Mouse (Mus musculus): ENCODE data around the gene Pid1. TPM values are rescaled to one million over a fixed set of nuclear protein-coding genes. Genes with fewer than 3 reads are reported as not detected.
"Not testable (repeated sequence)": the region's sequence is repeated elsewhere in the genome, so short reads cannot be mapped to it uniquely, and the experiment has no call there.

Pid1 gene
- polyA plus RNA-seq, 1 experiment: 28.9 TPM

- 72% methylated on average over 7 of the region's 7 CpGs for WGBS
- no peak for DNase-seq
- no peak overlapping the region for H3K4me3 ChIP-seq (replicated peaks; ENCODE audit: extremely low read depth, low read depth, low read length)
- no peak for TF ChIP-seq POLR2A (IDR thresholded peaks at IDR 0.05; ENCODE audit: borderline replicate concordance, extremely low read depth, low read depth, low read length)
- no peak for TF ChIP-seq CTCF (IDR thresholded peaks at IDR 0.05; ENCODE audit: insufficient read depth, low read length)
- no peaks in the 10 kb centered on the region; the same call in 1 of the 2 replicates for H3K4me1 ChIP-seq (ENCODE audit: control insufficient read depth, insufficient read depth, low read length)
Measured at GRCm38 (mm10) chr1:84362709-84363617, 1.0 kb downstream of the Pid1 start.

- TF ChIP-seq POLR2A (IDR thresholded peaks at IDR 0.05; ENCODE audit: borderline replicate concordance, extremely low read depth, low read depth, low read length): no peak
- TF ChIP-seq CTCF (IDR thresholded peaks at IDR 0.05; ENCODE audit: insufficient read depth, low read length): no peak
- no peaks in the 10 kb centered on the region; the same call in 1 of the 2 replicates for H3K4me1 ChIP-seq (ENCODE audit: control insufficient read depth, insufficient read depth, low read length)
- DNase-seq: no peak
- no peak overlapping the region for H3K4me3 ChIP-seq (replicated peaks; ENCODE audit: extremely low read depth, low read depth, low read length)
- WGBS: 61% methylated on average over 1 of the region's 1 CpGs
Measured at GRCm38 (mm10) chr1:84362209-84362608, 1.8 kb downstream of the Pid1 start.

GRCm38 (mm10) chr1:84361389-84361788 is 2.6 kb downstream of the Pid1 start:
- TF ChIP-seq POLR2A (IDR thresholded peaks at IDR 0.05; ENCODE audit: borderline replicate concordance, extremely low read depth, low read depth, low read length) (no peak), CTCF (IDR thresholded peaks at IDR 0.05; ENCODE audit: insufficient read depth, low read length) (no peak)
- H3K4me1 ChIP-seq (ENCODE audit: control insufficient read depth, insufficient read depth, low read length): no peaks in the 10 kb centered on the region; the same call in 1 of the 2 replicates
- no peak overlapping the region for H3K4me3 ChIP-seq (replicated peaks; ENCODE audit: extremely low read depth, low read depth, low read length)
- DNase-seq: no peak
- 60% methylated on average over 3 of the region's 3 CpGs for WGBS

GRCm38 (mm10) chr1:84359611-84360500 is 4.1 kb downstream of the Pid1 start:
- TF ChIP-seq POLR2A (IDR thresholded peaks at IDR 0.05; ENCODE audit: borderline replicate concordance, extremely low read depth, low read depth, low read length) (no peak), CTCF (IDR thresholded peaks at IDR 0.05; ENCODE audit: insufficient read depth, low read length) (no peak)
- H3K4me1 ChIP-seq (ENCODE audit: control insufficient read depth, insufficient read depth, low read length): no peaks in the 10 kb centered on the region; the same call in 1 of the 2 replicates
- no peak for DNase-seq
- H3K4me3 ChIP-seq (replicated peaks; ENCODE audit: extremely low read depth, low read depth, low read length): no peak overlapping the region
- WGBS: 67% methylated on average over 6 of the region's 6 CpGs

GRCm38 (mm10) chr1:84357216-84357615 is 6.8 kb downstream of the Pid1 start:
- no peak for TF ChIP-seq CTCF (IDR thresholded peaks at IDR 0.05; ENCODE audit: insufficient read depth, low read length)
- no peak for TF ChIP-seq POLR2A (IDR thresholded peaks at IDR 0.05; ENCODE audit: borderline replicate concordance, extremely low read depth, low read depth, low read length)
- WGBS: 78% methylated on average over 5 of the region's 5 CpGs
- DNase-seq: no peak
- Histone ChIP-seq H3K4me1 (ENCODE audit: control insufficient read depth, insufficient read depth, low read length) (no peaks in the 10 kb centered on the region; the same call in 1 of the 2 replicates), H3K4me3 (replicated peaks; ENCODE audit: extremely low read depth, low read depth, low read length) (no peak overlapping the region)

GRCm38 (mm10) chr1:84350262-84350661 is 13.7 kb downstream of the Pid1 start:
- 81% methylated on average over 2 of the region's 2 CpGs for WGBS
- no peaks in the 10 kb centered on the region for H3K4me1 ChIP-seq (ENCODE audit: control insufficient read depth, insufficient read depth, low read length)
- TF ChIP-seq CTCF (IDR thresholded peaks at IDR 0.05; ENCODE audit: insufficient read depth, low read length) (no peak), POLR2A (IDR thresholded peaks at IDR 0.05; ENCODE audit: borderline replicate concordance, extremely low read depth, low read depth, low read length) (no peak)
- DNase-seq: no peak
- H3K4me3 ChIP-seq (replicated peaks; ENCODE audit: extremely low read depth, low read depth, low read length): no peak overlapping the region

GRCm38 (mm10) chr1:84347796-84348476 is 16.0 kb downstream of the Pid1 start:
- H3K4me3 ChIP-seq (replicated peaks; ENCODE audit: extremely low read depth, low read depth, low read length): no peak overlapping the region
- no peak for DNase-seq
- 30% methylated on average over 3 of the region's 3 CpGs for WGBS
- TF ChIP-seq CTCF (IDR thresholded peaks at IDR 0.05; ENCODE audit: insufficient read depth, low read length) (no peak), POLR2A (IDR thresholded peaks at IDR 0.05; ENCODE audit: borderline replicate concordance, extremely low read depth, low read depth, low read length) (no peak)
- H3K4me1 ChIP-seq (ENCODE audit: control insufficient read depth, insufficient read depth, low read length): no peaks in the 10 kb centered on the region

GRCm38 (mm10) chr1:84332797-84333196 is 31.2 kb downstream of the Pid1 start:
- H3K4me1 ChIP-seq (ENCODE audit: control insufficient read depth, insufficient read depth, low read length); DNase-seq; H3K4me3 ChIP-seq (replicated peaks; ENCODE audit: extremely low read depth, low read depth, low read length): not testable (repeated sequence)
- 67% methylated on average over 3 of the region's 3 CpGs for WGBS

- WGBS: 86% methylated on average over 12 of the region's 12 CpGs
- DNase-seq; H3K4me3 ChIP-seq (replicated peaks; ENCODE audit: extremely low read depth, low read depth, low read length); H3K4me1 ChIP-seq (ENCODE audit: control insufficient read depth, insufficient read depth, low read length): not testable (repeated sequence)
Measured at GRCm38 (mm10) chr1:84331861-84332260, 32.1 kb downstream of the Pid1 start.

Data from lung, adult 2 months (tissue).